Mouse (Mus musculus) ES-E14 (cell line): ENCODE results near the gene Actn1.

Experiments
- CHD2 ChIP-seq: IDR thresholded peaks from 2 replicates; pipeline ENCODE4 v1.6.1; 2014; ENCODE audit warnings: mild to moderate bottlenecking, low read depth, low read length, inconsistent platforms
- ZC3H11A ChIP-seq: IDR thresholded peaks from 2 replicates; pipeline ENCODE4 v1.6.1; 2012; ENCODE audit warnings: low read depth, mild to moderate bottlenecking, inconsistent platforms, low read length, borderline replicate concordance
- ZNF384 ChIP-seq: IDR thresholded peaks from 2 replicates; pipeline ENCODE4 v1.6.1; 2012; ENCODE audit warnings: low read depth, low read length, inconsistent platforms

GRCm38 (mm10) chr12:80290483-80290882 is 30.3 kb upstream of the Actn1 start:
- TF ChIP-seq CHD2 (no peak), ZC3H11A (no peak), ZNF384 (no peak)
